Mouse (Mus musculus): Measurements from ENCODE around the gene Nedd9. TPM values are rescaled to one million over a fixed set of nuclear protein-coding genes. Genes with fewer than 3 reads are reported as not detected.

Gene Nedd9
- polyA plus RNA-seq, 1 experiment: not detected

- no peaks in the 10 kb centered on the region for H3K36me3 ChIP-seq (ENCODE audit: control insufficient read depth)
- no peaks in the 10 kb centered on the region for H3K9me3 ChIP-seq (ENCODE audit: control insufficient read depth, low read length)
- H3K4me1 ChIP-seq (ENCODE audit: control insufficient read depth): no peaks in the 10 kb centered on the region
- H3K4me3 ChIP-seq (replicated peaks): no peak overlapping the region
- no peaks in the 10 kb centered on the region for H3K27me3 ChIP-seq (ENCODE audit: control insufficient read depth)
- TF ChIP-seq GATA1 (IDR thresholded peaks at IDR 0.05; ENCODE audit: low read length): no peak
Measured at GRCm38 (mm10) chr13:41390698-41391097, 96.5 kb downstream of the Nedd9 start.

- Histone ChIP-seq H3K4me1 (ENCODE audit: control insufficient read depth) (no peaks in the 10 kb centered on the region), H3K27me3 (ENCODE audit: control insufficient read depth) (no peaks in the 10 kb centered on the region), H3K4me3 (replicated peaks) (no peak overlapping the region), H3K9me3 (ENCODE audit: control insufficient read depth, low read length) (no peaks in the 10 kb centered on the region), H3K36me3 (ENCODE audit: control insufficient read depth) (no peaks in the 10 kb centered on the region)
- TF ChIP-seq GATA1 (IDR thresholded peaks at IDR 0.05; ENCODE audit: low read length) (no peak), TAL1 (IDR thresholded peaks at IDR 0.05; ENCODE audit: low read length) (no peak)
Measured at GRCm38 (mm10) chr13:41386581-41386980, 100.6 kb downstream of the Nedd9 start.

- no peak overlapping the region for H3K4me3 ChIP-seq (replicated peaks)
- H3K27me3 ChIP-seq (ENCODE audit: control insufficient read depth): no peaks in the 10 kb centered on the region
- H3K4me1 ChIP-seq (ENCODE audit: control insufficient read depth): no peaks in the 10 kb centered on the region
- H3K9me3 ChIP-seq (ENCODE audit: control insufficient read depth, low read length): no peaks in the 10 kb centered on the region
- no peaks in the 10 kb centered on the region for H3K36me3 ChIP-seq (ENCODE audit: control insufficient read depth)
- no peak for TF ChIP-seq TAL1 (IDR thresholded peaks at IDR 0.05; ENCODE audit: low read length)
- no peak for TF ChIP-seq GATA1 (IDR thresholded peaks at IDR 0.05; ENCODE audit: low read length)
Measured at GRCm38 (mm10) chr13:41384896-41385295, 102.3 kb downstream of the Nedd9 start.

GRCm38 (mm10) chr13:41382635-41383034, 104.5 kb downstream of the Nedd9 start:
- no peaks in the 10 kb centered on the region for H3K27me3 ChIP-seq (ENCODE audit: control insufficient read depth)
- no peak for TF ChIP-seq TAL1 (IDR thresholded peaks at IDR 0.05; ENCODE audit: low read length)
- no peak for TF ChIP-seq GATA1 (IDR thresholded peaks at IDR 0.05; ENCODE audit: low read length)
- no peaks in the 10 kb centered on the region for H3K36me3 ChIP-seq (ENCODE audit: control insufficient read depth)
- no peaks in the 10 kb centered on the region for H3K4me1 ChIP-seq (ENCODE audit: control insufficient read depth)
- H3K9me3 ChIP-seq (ENCODE audit: control insufficient read depth, low read length): no peaks in the 10 kb centered on the region
- no peak overlapping the region for H3K4me3 ChIP-seq (replicated peaks)

GRCm38 (mm10) chr13:41381806-41382546, 105.2 kb downstream of the Nedd9 start:
- TF ChIP-seq GATA1 (IDR thresholded peaks at IDR 0.05; ENCODE audit: low read length) (no peak), TAL1 (IDR thresholded peaks at IDR 0.05; ENCODE audit: low read length) (no peak)

GRCm38 (mm10) chr13:41381041-41381805, 105.9 kb downstream of the Nedd9 start:
- H3K4me1 ChIP-seq (ENCODE audit: control insufficient read depth): no peaks in the 10 kb centered on the region
- H3K36me3 ChIP-seq (ENCODE audit: control insufficient read depth): no peaks in the 10 kb centered on the region
- TF ChIP-seq GATA1 (IDR thresholded peaks at IDR 0.05; ENCODE audit: low read length) (no peak), TAL1 (IDR thresholded peaks at IDR 0.05; ENCODE audit: low read length) (no peak)
- no peak overlapping the region for H3K4me3 ChIP-seq (replicated peaks)
- no peaks in the 10 kb centered on the region for H3K27me3 ChIP-seq (ENCODE audit: control insufficient read depth)
- no peaks in the 10 kb centered on the region for H3K9me3 ChIP-seq (ENCODE audit: control insufficient read depth, low read length)

More at GRCm38 (mm10) chr13:41381806-41382546, 105.2 kb downstream of the Nedd9 start:
- Histone ChIP-seq H3K27me3 (ENCODE audit: control insufficient read depth) (no peaks in the 10 kb centered on the region), H3K9me3 (ENCODE audit: control insufficient read depth, low read length) (no peaks in the 10 kb centered on the region), H3K4me1 (ENCODE audit: control insufficient read depth) (no peaks in the 10 kb centered on the region), H3K4me3 (replicated peaks) (no peak overlapping the region), H3K36me3 (ENCODE audit: control insufficient read depth) (no peaks in the 10 kb centered on the region)

- Histone ChIP-seq H3K4me1 (ENCODE audit: control insufficient read depth) (no peaks in the 10 kb centered on the region), H3K27me3 (ENCODE audit: control insufficient read depth) (no peaks in the 10 kb centered on the region), H3K9me3 (ENCODE audit: control insufficient read depth, low read length) (no peaks in the 10 kb centered on the region), H3K36me3 (ENCODE audit: control insufficient read depth) (no peaks in the 10 kb centered on the region), H3K4me3 (replicated peaks) (no peak overlapping the region)
- TF ChIP-seq GATA1 (IDR thresholded peaks at IDR 0.05; ENCODE audit: low read length) (no peak), TAL1 (IDR thresholded peaks at IDR 0.05; ENCODE audit: low read length) (no peak)
Measured at GRCm38 (mm10) chr13:41379951-41380465, 107.2 kb downstream of the Nedd9 start.

GRCm38 (mm10) chr13:41378462-41378861, 108.7 kb downstream of the Nedd9 start:
- Histone ChIP-seq H3K4me1 (ENCODE audit: control insufficient read depth) (no peaks in the 10 kb centered on the region), H3K4me3 (replicated peaks) (no peak overlapping the region), H3K36me3 (ENCODE audit: control insufficient read depth) (no peaks in the 10 kb centered on the region), H3K9me3 (ENCODE audit: control insufficient read depth, low read length) (no peaks in the 10 kb centered on the region), H3K27me3 (ENCODE audit: control insufficient read depth) (no peaks in the 10 kb centered on the region)
- TF ChIP-seq GATA1 (IDR thresholded peaks at IDR 0.05; ENCODE audit: low read length): no peak
- no peak for TF ChIP-seq TAL1 (IDR thresholded peaks at IDR 0.05; ENCODE audit: low read length)

- Histone ChIP-seq H3K9me3 (ENCODE audit: control insufficient read depth, low read length) (no peaks in the 10 kb centered on the region), H3K4me1 (ENCODE audit: control insufficient read depth) (no peaks in the 10 kb centered on the region), H3K27me3 (ENCODE audit: control insufficient read depth) (no peaks in the 10 kb centered on the region), H3K4me3 (replicated peaks) (no peak overlapping the region), H3K36me3 (ENCODE audit: control insufficient read depth) (no peaks in the 10 kb centered on the region)
- TF ChIP-seq GATA1 (IDR thresholded peaks at IDR 0.05; ENCODE audit: low read length): no peak
- TF ChIP-seq TAL1 (IDR thresholded peaks at IDR 0.05; ENCODE audit: low read length): no peak
Measured at GRCm38 (mm10) chr13:41377856-41378255, 109.3 kb downstream of the Nedd9 start.
